Mouse (Mus musculus) midbrain, embryonic 13.5 days (tissue): Measurements from ENCODE around the gene Acox2. TPM values are rescaled to one million over a fixed set of nuclear protein-coding genes. Genes with fewer than 3 reads are reported as not detected.

ENCODE experiments used
- polyA plus RNA-seq: library from polyadenylated mRNA; unstranded; fragments of >200 nt; fragmentation: Nextera tagmentation; extraction: Ambion mirVana; gene quantifications from 2 replicates; pipeline ENCODE4 v1.2.1, GENCODE M21; 2015

The Acox2 gene
- polyA plus RNA-seq, 1 experiment from 2014 or later: not detected

Other genes starting within 250 kb of the Acox2 start
- gene Rpp14, start 179.0 kb downstream of the Acox2 start, polyA plus RNA-seq: 47.9 and 52.4 TPM in 2 replicates
- 49.2 and 50.2 TPM in 2 replicates for gene Pxk, start 161.1 kb downstream of the Acox2 start, polyA plus RNA-seq
- gene Pdhb, start 86.3 kb downstream of the Acox2 start, polyA plus RNA-seq: 254 TPM in 2 replicates
- 4.6 and 5.2 TPM in 2 replicates for gene Kctd6, start 45.2 kb downstream of the Acox2 start, polyA plus RNA-seq
- gene Fam107a, start 58.7 kb upstream of the Acox2 start, polyA plus RNA-seq: 0.19 and 0.23 TPM in 2 replicates
- gene Oit1, start 119.4 kb upstream of the Acox2 start, polyA plus RNA-seq: not detected in 2 replicates